Mouse (Mus musculus): ENCODE data around the gene Rock2.

DNA sequence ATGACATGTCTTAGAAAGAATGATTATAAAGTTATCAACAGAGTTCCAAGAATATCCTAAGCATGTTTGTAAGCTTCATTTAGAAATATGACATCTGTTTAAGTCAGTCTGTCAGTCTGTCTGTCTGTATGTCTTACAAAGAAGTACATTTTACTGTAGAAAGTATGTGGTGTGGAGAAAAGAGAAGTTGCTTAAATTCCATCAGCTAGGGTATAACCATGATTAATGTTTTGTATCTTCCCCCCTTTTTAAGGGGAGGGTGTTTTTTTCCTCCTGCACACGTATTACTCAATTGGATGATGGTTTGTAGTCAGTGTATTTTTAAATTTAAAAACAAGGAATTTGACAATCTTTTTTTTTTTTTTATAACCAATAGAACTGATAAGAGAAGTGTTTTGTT, 39.7 kb downstream of the Rock2 start:
- TF ChIP-seq MAFK (IDR thresholded peaks at IDR 0.05; ENCODE audit: insufficient read depth, low read depth, low read length), result no peak
- TF ChIP-seq HCFC1 (IDR thresholded peaks at IDR 0.05; ENCODE audit: borderline replicate concordance, insufficient read depth, low read length), result no peak

All from ES-E14 (cell line).